Mouse (Mus musculus): ENCODE measurements around the gene Stim1.

DNA sequence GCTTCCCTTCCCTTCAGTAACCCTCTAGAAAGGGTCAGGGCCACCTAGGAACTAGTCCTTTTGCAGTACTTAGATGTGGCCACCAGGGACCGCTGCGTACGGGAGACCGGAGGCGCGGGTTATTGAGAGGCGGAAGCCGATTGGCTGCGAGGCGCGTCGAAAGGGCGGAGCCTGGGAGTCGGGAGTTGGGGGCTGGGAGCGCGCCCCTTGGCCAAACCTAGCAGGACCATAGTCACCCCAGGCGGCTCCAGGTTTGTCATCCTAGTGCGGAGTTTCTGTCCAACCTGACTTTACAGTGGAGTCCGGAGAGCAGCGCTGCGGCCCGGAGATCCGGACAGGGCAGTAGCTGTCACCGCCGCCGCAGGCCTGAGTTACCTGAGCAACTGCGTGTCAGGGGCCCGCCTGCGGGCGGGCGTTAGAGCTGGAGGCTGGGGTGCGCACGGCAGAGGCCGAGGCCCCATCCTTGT, 460 bp upstream of the Stim1 start:
- peak; percentile 3 for TF ChIP-seq POLR2A (IDR thresholded peaks at IDR 0.05; ENCODE audit: low read depth, low read length)
- no peak for TF ChIP-seq E2F4 (IDR thresholded peaks at IDR 0.05; ENCODE audit: insufficient replicate concordance, low read depth, low read length)
- TF ChIP-seq KAT2A (IDR thresholded peaks at IDR 0.05; ENCODE audit: insufficient replicate concordance, low read length) = no peak

All from CH12.LX (cell line).